Mouse (Mus musculus) stomach, postnatal 0 days (tissue): ENCODE results near the gene Rpl26. TPM values are rescaled to one million over a fixed set of nuclear protein-coding genes. Genes with fewer than 3 reads are reported as not detected.

Source experiments
- ATAC-seq: fragments of 200-750 bp; cut with Nextera tagmentation; 2 replicates; pipeline ENCODE4 v1.8.0; 2017; ENCODE audit not compliant: low FRiP score, low TSS enrichment
- DNase-seq: peaks from one replicate; pipeline ENCODE4 v3.0.0-alpha.2; 2016; ENCODE audit warnings: low spot score
- H3K27ac ChIP-seq: fragments of 300-500 bp; sonication (generic); replicated peaks from 2 replicates; pipeline ENCODE4 v1.5.1; 2014; ENCODE audit warnings: mild to moderate bottlenecking, control low read depth
- H3K27me3 ChIP-seq: fragments of 300-500 bp; sonication (generic); 2 replicates; pipeline ENCODE4 v1.6.1; 2014; ENCODE audit warnings: low read length; ENCODE audit not compliant: control insufficient read depth, insufficient read depth
- H3K36me3 ChIP-seq: fragments of 300-500 bp; sonication (generic); 2 replicates; pipeline ENCODE4 v1.6.1; 2014; ENCODE audit warnings: low read length, mixed read lengths; ENCODE audit not compliant: control insufficient read depth, insufficient read depth
- H3K4me1 ChIP-seq: fragments of 300-500 bp; sonication (generic); replicated peaks from 2 replicates; pipeline ENCODE4 v1.6.1; 2014; ENCODE audit warnings: antibody characterized with exemption; ENCODE audit not compliant: control insufficient read depth, insufficient read depth
- H3K4me2 ChIP-seq: fragments of 300-500 bp; sonication (generic); replicated peaks from 2 replicates; pipeline ENCODE4 v1.6.1; 2014; ENCODE audit warnings: low read depth, mild to moderate bottlenecking, control low read depth, moderate library complexity
- H3K4me3 ChIP-seq: fragments of 300-500 bp; sonication (generic); 2 replicates; pipeline ENCODE4 v1.5.1; 2014; ENCODE audit warnings: low read depth, low read length, control low read depth
- H3K9ac ChIP-seq: fragments of 300-500 bp; sonication (generic); 2 replicates; pipeline ENCODE4 v1.6.1; 2014; ENCODE audit warnings: mild to moderate bottlenecking, low read length, control low read depth, mixed read lengths
- H3K9me3 ChIP-seq: fragments of 300-500 bp; sonication (generic); 2 replicates; pipeline ENCODE4 v1.6.1; 2016; ENCODE audit warnings: low read length; ENCODE audit not compliant: control insufficient read depth
- CTCF ChIP-seq: IDR thresholded peaks from 2 replicates; pipeline ENCODE4 v1.5.1; 2016; ENCODE audit warnings: antibody characterized with exemption, low read depth, mild to moderate bottlenecking, moderate library complexity
- EP300 ChIP-seq: optimal IDR thresholded peaks from 2 replicates; pipeline ENCODE3; 2016; ENCODE audit warnings: antibody characterized with exemption
- WGBS: fragments of 180-500 bp; shearing (Covaris S2); extraction: QIAGEN DNeasy Blood & Tissue Kit; methylation state at CpG from one replicate; pipeline ENCODE4 v1.1.7; 2014; 5-methylcytosine and 5-hydroxymethylcytosine counted together
- polyA plus RNA-seq: library from polyadenylated mRNA; unstranded; fragments of >200 nt; fragmentation: Nextera tagmentation; extraction: Ambion mirVana; gene quantifications from 2 replicates; pipeline ENCODE4 v1.2.1, GENCODE M21; 2015

The Rpl26 gene
- polyA plus RNA-seq, 1 experiment from 2014 or later: 899 TPM

DNA sequence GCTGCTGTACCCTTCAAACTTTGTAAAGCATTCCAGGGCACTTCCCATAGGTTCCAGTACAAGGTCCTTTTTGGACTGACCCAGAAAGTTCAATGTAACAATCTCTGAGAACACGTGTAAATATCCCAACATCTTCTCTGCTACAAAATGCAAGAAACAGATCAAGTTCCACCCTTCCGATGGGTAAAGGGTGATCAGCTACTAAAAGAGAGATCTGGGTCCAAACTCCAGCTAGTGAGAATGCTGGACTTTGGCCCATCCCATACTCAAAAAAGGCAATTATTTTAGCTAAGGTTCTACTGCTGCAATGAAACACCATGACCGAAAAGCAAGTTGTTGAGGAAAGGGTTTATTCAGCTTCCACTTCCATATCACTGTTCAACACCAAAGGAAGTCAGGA lies 46.8 kb upstream of the Rpl26 start:
- Histone ChIP-seq H3K9ac (no peak overlapping the region), H3K4me1 (peaks cover 3% of the 10 kb centered on the region; the same call in 1 of the 2 replicates), H3K27me3 (no peaks in the 10 kb centered on the region), H3K27ac (peak overlapping the region; percentile 100), H3K36me3 (no peaks in the 10 kb centered on the region), H3K4me3 (no peak overlapping the region), H3K4me2 (no peak overlapping the region), H3K9me3 (no peaks in the 10 kb centered on the region)
- TF ChIP-seq CTCF: no peak
- no peak for TF ChIP-seq EP300
- ATAC-seq (no peak), DNase-seq (no peak)
- 82% methylated on average over 3 of the region's 3 CpGs for WGBS

DNA sequence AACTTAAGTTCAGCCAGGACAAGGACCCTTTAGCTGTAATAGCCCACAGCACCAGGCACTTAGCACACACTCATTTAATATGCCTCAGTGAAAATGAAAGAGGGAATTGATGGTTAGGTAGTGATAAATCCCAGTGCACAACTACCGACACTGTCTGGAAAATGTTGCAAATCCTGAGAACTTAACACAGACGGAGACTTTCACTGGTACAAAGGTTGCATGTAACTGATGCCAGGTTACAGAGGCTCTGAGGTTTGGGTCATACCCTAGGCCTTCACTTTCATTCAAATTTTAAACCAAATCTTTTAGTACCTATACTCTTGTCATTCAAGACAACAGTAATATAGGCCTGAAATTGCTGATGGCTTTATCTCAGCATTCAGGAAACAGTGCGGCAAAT lies 44.1 kb upstream of the Rpl26 start:
- Histone ChIP-seq H3K27ac (no peak overlapping the region), H3K4me3 (no peak overlapping the region), H3K4me1 (no peaks in the 10 kb centered on the region; the same call in 1 of the 2 replicates), H3K9me3 (no peaks in the 10 kb centered on the region), H3K9ac (no peak overlapping the region), H3K27me3 (no peaks in the 10 kb centered on the region), H3K4me2 (no peak overlapping the region), H3K36me3 (no peaks in the 10 kb centered on the region)
- DNase-seq (no peak), ATAC-seq (no peak)
- TF ChIP-seq CTCF (no peak), EP300 (no peak)
- WGBS: 85% methylated on average over 3 of the region's 3 CpGs

GRCm38 (mm10) chr11:68859943-68860593 lies 41.3 kb upstream of the Rpl26 start:
- no peak overlapping the region for H3K4me3 ChIP-seq
- no peaks in the 10 kb centered on the region for H3K36me3 ChIP-seq
- WGBS: 58% methylated on average over 8 of the region's 8 CpGs
- ATAC-seq (peak; percentile 51; the same call in 1 of the 2 replicates), DNase-seq (no peak)
- peak overlapping the region; percentile 53; the same call in 1 of the 2 replicates for H3K27ac ChIP-seq
- no peak for TF ChIP-seq EP300
- no peak for TF ChIP-seq CTCF
- H3K9ac ChIP-seq: no peak overlapping the region
- no peaks in the 10 kb centered on the region; the same call in 1 of the 2 replicates for H3K4me1 ChIP-seq
- no peaks in the 10 kb centered on the region for H3K9me3 ChIP-seq
- no peaks in the 10 kb centered on the region for H3K27me3 ChIP-seq
- H3K4me2 ChIP-seq: no peak overlapping the region

- ATAC-seq (no peak), DNase-seq (no peak)
- H3K9ac ChIP-seq: no peak overlapping the region
- no peaks in the 10 kb centered on the region for H3K27me3 ChIP-seq
- H3K4me2 ChIP-seq: no peak overlapping the region
- no peak overlapping the region for H3K4me3 ChIP-seq
- H3K9me3 ChIP-seq: no peaks in the 10 kb centered on the region
- TF ChIP-seq CTCF (no peak), EP300 (no peak)
- 62% methylated on average over 2 of the region's 2 CpGs for WGBS
- H3K27ac ChIP-seq: no peak overlapping the region
- H3K36me3 ChIP-seq: no peaks in the 10 kb centered on the region
- H3K4me1 ChIP-seq: no peaks in the 10 kb centered on the region; the same call in 1 of the 2 replicates
Observed at GRCm38 (mm10) chr11:68862260-68862659, 39.1 kb upstream of the Rpl26 start.

DNA sequence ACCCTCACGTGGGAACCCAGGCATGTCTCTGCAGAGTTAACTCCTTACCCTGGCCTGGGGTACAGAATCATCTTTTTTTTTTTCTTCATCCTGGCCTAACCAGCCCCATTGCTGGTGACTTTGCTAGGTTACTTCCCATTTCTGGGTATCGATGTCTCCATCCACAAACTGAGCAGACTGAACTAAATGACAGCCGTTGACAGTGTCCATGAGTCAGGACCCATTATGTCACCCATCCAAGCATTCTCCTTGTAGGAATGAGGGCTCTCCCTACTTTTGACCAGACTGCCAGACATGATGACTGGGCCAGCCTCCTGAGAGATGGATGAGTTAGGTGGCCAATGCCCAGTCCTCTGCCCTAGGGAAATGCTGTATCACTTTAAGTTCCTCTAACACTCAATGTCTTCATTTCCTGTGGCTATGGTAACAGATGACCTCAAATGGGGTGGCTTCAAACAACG lies 37.7 kb upstream of the Rpl26 start:
- 60% methylated on average over 4 of the region's 4 CpGs for WGBS
- DNase-seq: no peak

GRCm38 (mm10) chr11:68864544-68865189 lies 36.7 kb upstream of the Rpl26 start:
- 28% methylated on average over 9 of the region's 9 CpGs for WGBS
- Histone ChIP-seq H3K4me1 (no peaks in the 10 kb centered on the region; the same call in 1 of the 2 replicates), H3K4me3 (no peak overlapping the region), H3K4me2 (no peak overlapping the region), H3K27me3 (no peaks in the 10 kb centered on the region), H3K9me3 (no peaks in the 10 kb centered on the region), H3K36me3 (no peaks in the 10 kb centered on the region), H3K9ac (no peak overlapping the region), H3K27ac (no peak overlapping the region)
- ATAC-seq (peak; percentile 9; the same call in 1 of the 2 replicates), DNase-seq (peak; percentile 51)
- no peak for TF ChIP-seq EP300
- TF ChIP-seq CTCF: no peak

More for the DNA sequence above, 37.7 kb upstream of the Rpl26 start:
- no peaks in the 10 kb centered on the region for H3K27me3 ChIP-seq
- no peak overlapping the region for H3K4me3 ChIP-seq
- ATAC-seq: no peak
- H3K9me3 ChIP-seq: no peaks in the 10 kb centered on the region
- H3K9ac ChIP-seq: no peak overlapping the region
- no peaks in the 10 kb centered on the region for H3K36me3 ChIP-seq
- H3K4me1 ChIP-seq: no peaks in the 10 kb centered on the region; the same call in 1 of the 2 replicates
- no peak overlapping the region for H3K4me2 ChIP-seq
- H3K27ac ChIP-seq: 0 out of 2 replicates have a peak overlapping the region, but pooled peaks have one; percentile 49
- TF ChIP-seq EP300: no peak
- TF ChIP-seq CTCF: no peak
